Mouse (Mus musculus) megakaryocyte, embryonic 14.5 days (primary cell): ENCODE results near the gene Pja2.

Experiments used
- FLI1 ChIP-seq: IDR thresholded peaks from 2 replicates; pipeline ENCODE4 v1.6.1; 2012; ENCODE audit warnings: low read length, inconsistent platforms, mixed read lengths
- GATA1 ChIP-seq: IDR thresholded peaks from 3 replicates; pipeline ENCODE4 v1.6.1; 2012; ENCODE audit warnings: mixed read lengths, low read length, inconsistent platforms, borderline replicate concordance

DNA sequence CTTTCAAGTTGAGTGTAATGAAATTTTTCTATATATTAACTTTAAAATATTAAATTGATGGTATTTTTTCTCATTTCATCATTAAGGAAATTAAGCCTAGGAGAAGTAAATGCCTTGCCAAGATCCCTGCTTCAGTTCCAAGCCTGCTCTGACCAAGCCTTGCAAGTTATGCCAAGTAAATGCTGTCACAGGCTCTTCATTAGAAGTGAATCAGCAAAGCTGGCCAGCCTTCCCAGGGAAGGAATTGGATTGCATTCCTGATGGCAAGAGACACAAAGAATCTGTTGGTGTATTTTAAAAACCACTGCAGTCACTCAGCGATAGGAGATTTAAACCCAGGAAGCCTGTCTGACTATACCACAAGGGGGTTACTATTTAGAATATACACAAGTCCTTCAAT, 32.0 kb upstream of the Pja2 start:
- TF ChIP-seq GATA1 (no peak), FLI1 (no peak)
